Mouse (Mus musculus) forebrain, embryonic 16.5 days (tissue): ENCODE results near the gene Rabl3. TPM values are rescaled to one million over a fixed set of nuclear protein-coding genes. Genes with fewer than 3 reads are reported as not detected.

Experiments used
- ATAC-seq: fragments of 200-750 bp; cut with Nextera tagmentation; 2 replicates; pipeline ENCODE4 v1.8.0; 2017; ENCODE audit warnings: mild to moderate bottlenecking, moderate library complexity
- H3K27ac ChIP-seq: fragments of 300-500 bp; sonication (generic); 2 replicates; pipeline ENCODE4 v1.5.1; 2014; ENCODE audit warnings: low read length, control low read depth
- H3K27me3 ChIP-seq: fragments of 300-500 bp; sonication (generic); replicated peaks from 2 replicates; pipeline ENCODE4 v1.6.1; 2014; ENCODE audit warnings: low read length; ENCODE audit not compliant: control insufficient read depth, insufficient read depth
- H3K36me3 ChIP-seq: fragments of 300-500 bp; sonication (generic); 2 replicates; pipeline ENCODE4 v1.6.1; 2014; ENCODE audit not compliant: control insufficient read depth, insufficient read depth
- H3K4me1 ChIP-seq: fragments of 300-500 bp; sonication (generic); replicated peaks from 2 replicates; pipeline ENCODE4 v1.6.1; 2014; ENCODE audit warnings: low read length; ENCODE audit not compliant: control insufficient read depth, insufficient read depth
- H3K4me2 ChIP-seq: fragments of 300-500 bp; sonication (generic); 2 replicates; pipeline ENCODE4 v1.6.1; 2014; ENCODE audit warnings: mild to moderate bottlenecking, low read length, control low read depth
- H3K4me3 ChIP-seq: fragments of 300-500 bp; sonication (generic); replicated peaks from 2 replicates; pipeline ENCODE4 v1.5.1; 2014; ENCODE audit warnings: mild to moderate bottlenecking, low read length, control low read depth
- H3K9ac ChIP-seq: fragments of 300-500 bp; sonication (generic); replicated peaks from 2 replicates; pipeline ENCODE4 v1.6.1; 2014; ENCODE audit warnings: low read depth, low read length, control low read depth
- H3K9me3 ChIP-seq: fragments of 300-500 bp; sonication (generic); 2 replicates; pipeline ENCODE4 v1.6.1; 2016; ENCODE audit warnings: low read length; ENCODE audit not compliant: control insufficient read depth
- WGBS: fragments of 180-500 bp; shearing (Covaris S2); extraction: QIAGEN DNeasy Blood & Tissue Kit; methylation state at CpG from one replicate; pipeline ENCODE4 v1.1.7; 2014; 5-methylcytosine and 5-hydroxymethylcytosine counted together
- polyA plus RNA-seq: library from polyadenylated mRNA; unstranded; fragments of >200 nt; fragmentation: Nextera tagmentation; extraction: Ambion mirVana; gene quantifications from 2 replicates; pipeline ENCODE4 v1.2.1, GENCODE M21; 2015

Rabl3 gene
- polyA plus RNA-seq, 1 experiment from 2014 or later = 16.6 TPM

DNA sequence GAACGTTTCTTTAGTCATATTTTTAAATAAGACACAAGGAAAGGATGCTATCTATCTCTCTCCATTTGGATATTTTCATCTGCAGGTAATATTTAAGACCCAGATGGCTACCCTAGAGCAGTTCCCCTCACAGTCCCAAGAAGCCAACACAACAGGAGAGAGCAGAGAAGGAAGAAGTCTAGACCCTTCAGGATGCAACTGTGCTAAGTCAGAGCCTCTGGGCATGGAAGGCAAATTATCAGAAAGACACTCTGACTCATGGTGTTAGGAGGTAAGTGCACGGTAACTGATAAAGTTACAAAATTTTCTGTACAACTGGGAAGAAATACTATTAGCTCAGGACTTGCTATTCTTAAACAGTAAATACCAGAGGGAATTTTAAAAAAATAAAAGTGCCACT lies 21.0 kb upstream of the Rabl3 start:
- 93% methylated on average over 2 of the region's 2 CpGs for WGBS
- Histone ChIP-seq H3K36me3 (peaks cover 20% of the 10 kb centered on the region), H3K9ac (no peak overlapping the region), H3K4me1 (no peaks in the 10 kb centered on the region), H3K9me3 (peaks cover 2% of the 10 kb centered on the region; the same call in 1 of the 2 replicates), H3K27me3 (no peaks in the 10 kb centered on the region), H3K4me2 (no peak overlapping the region), H3K4me3 (no peak overlapping the region), H3K27ac (no peak overlapping the region)
- ATAC-seq = no peak

GRCm38 (mm10) chr16:37519721-37520120 lies 20.0 kb upstream of the Rabl3 start:
- 95% methylated on average over 1 of the region's 1 CpGs for WGBS
- Histone ChIP-seq H3K9me3 (peaks cover 5% of the 10 kb centered on the region; the same call in 1 of the 2 replicates), H3K4me3 (no peak overlapping the region), H3K36me3 (peaks cover 23% of the 10 kb centered on the region), H3K27ac (no peak overlapping the region), H3K9ac (no peak overlapping the region), H3K4me2 (no peak overlapping the region), H3K27me3 (no peaks in the 10 kb centered on the region), H3K4me1 (no peaks in the 10 kb centered on the region)
- no peak for ATAC-seq

DNA sequence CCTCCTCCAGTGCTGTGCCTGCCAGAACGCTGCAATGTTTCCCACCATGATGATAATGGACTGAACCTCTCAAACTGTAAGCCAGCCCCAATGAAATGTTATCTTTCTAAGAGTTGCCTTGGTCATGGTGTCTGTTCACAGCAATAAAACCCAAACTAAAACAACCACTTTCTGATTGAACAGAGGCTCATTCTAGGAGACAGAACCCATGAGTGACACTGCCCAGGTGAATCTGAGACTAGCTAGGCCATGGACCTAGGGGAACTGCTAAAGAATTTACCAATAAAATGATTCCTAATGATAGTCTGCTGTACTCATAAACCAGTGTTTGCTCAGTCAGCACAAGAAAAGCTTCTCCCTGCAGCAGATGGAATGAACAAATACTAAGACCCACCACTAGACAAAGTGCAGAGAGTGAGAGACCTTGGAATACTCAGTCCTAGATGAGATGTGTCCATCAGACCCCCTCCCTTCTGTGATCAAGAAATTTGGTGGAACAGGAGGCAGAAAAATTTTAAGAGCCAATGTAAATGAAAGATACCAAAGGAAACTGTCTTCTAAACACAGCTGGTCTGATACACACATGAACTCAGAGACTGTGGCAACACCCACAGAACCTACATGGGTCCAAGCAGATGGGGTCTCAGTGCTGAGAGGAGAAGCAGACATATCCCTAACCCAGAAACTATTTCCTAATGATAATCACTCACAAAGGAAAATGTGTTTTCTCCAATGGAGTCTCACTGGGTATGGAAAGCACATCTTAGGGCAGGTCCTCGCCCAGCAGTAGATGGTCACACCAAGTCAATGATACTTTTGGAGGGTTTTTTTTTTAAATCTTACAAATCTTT lies 19.3 kb upstream of the Rabl3 start:
- no peaks in the 10 kb centered on the region for H3K4me1 ChIP-seq
- ATAC-seq = no peak
- WGBS = 100% methylated on average over 2 of the region's 2 CpGs
- no peak overlapping the region for H3K4me3 ChIP-seq
- H3K9ac ChIP-seq = no peak overlapping the region
- no peak overlapping the region for H3K27ac ChIP-seq
- H3K9me3 ChIP-seq = peaks cover 5% of the 10 kb centered on the region; the same call in 1 of the 2 replicates
- no peak overlapping the region for H3K4me2 ChIP-seq
- H3K27me3 ChIP-seq = no peaks in the 10 kb centered on the region
- peaks cover 22% of the 10 kb centered on the region for H3K36me3 ChIP-seq

DNA sequence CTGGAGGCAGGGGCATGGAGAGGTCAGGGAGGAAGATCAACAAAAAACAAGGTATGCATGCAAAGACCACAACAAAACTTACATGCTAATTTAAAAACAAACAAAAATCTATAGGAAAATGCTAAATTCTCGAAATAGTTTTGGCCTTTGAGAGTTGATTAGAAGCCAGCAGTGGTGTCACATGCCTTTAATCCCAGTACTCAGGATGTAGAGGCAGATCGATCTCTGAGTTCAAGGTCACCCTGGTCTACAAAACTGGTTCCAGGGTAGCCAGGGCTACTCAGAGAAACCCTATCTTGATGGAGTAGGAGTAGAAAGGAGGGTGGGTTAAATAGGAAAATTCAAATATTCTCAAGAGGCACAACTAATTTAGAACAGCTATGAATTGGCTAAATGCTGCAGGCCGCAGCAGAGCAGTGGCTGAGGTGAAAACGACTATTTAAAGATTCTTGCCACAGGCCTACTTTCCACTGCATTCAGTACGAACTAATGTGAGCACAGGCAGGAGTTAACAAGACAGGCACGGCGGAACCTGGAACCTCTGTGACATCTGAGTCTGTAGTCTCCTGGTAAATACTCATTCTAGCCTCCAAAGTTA lies 17.5 kb upstream of the Rabl3 start:
- no peak overlapping the region for H3K4me3 ChIP-seq
- H3K4me1 ChIP-seq = no peaks in the 10 kb centered on the region
- H3K9ac ChIP-seq = no peak overlapping the region
- 94% methylated on average over 7 of the region's 7 CpGs for WGBS
- H3K27ac ChIP-seq = no peak overlapping the region
- peaks cover 5% of the 10 kb centered on the region; the same call in 1 of the 2 replicates for H3K9me3 ChIP-seq
- no peak for ATAC-seq
- peaks cover 21% of the 10 kb centered on the region for H3K36me3 ChIP-seq
- no peak overlapping the region for H3K4me2 ChIP-seq
- no peaks in the 10 kb centered on the region for H3K27me3 ChIP-seq

GRCm38 (mm10) chr16:37525121-37525520 lies 14.6 kb upstream of the Rabl3 start:
- ATAC-seq = no peak
- 99% methylated on average over 2 of the region's 2 CpGs for whole genome bisulfite sequencing
- Histone ChIP-seq H3K4me2 (no peak overlapping the region), H3K9ac (no peak overlapping the region), H3K4me3 (no peak overlapping the region), H3K4me1 (no peaks in the 10 kb centered on the region), H3K27ac (no peak overlapping the region), H3K36me3 (peaks cover 16% of the 10 kb centered on the region), H3K9me3 (peaks cover 5% of the 10 kb centered on the region; the same call in 1 of the 2 replicates), H3K27me3 (no peaks in the 10 kb centered on the region)

- H3K9me3 ChIP-seq = peaks cover 5% of the 10 kb centered on the region; the same call in 1 of the 2 replicates
- no peak overlapping the region for H3K9ac ChIP-seq
- WGBS = 91% methylated on average over 3 of the region's 3 CpGs
- no peak overlapping the region for H3K4me3 ChIP-seq
- no peak for ATAC-seq
- H3K27ac ChIP-seq = no peak overlapping the region
- H3K27me3 ChIP-seq = no peaks in the 10 kb centered on the region
- H3K36me3 ChIP-seq = peaks cover 9% of the 10 kb centered on the region
- H3K4me2 ChIP-seq = no peak overlapping the region
- H3K4me1 ChIP-seq = no peaks in the 10 kb centered on the region
These were observed 12.9 kb upstream of the Rabl3 start for GRCm38 (mm10) chr16:37526688-37527223.

- no peak overlapping the region for H3K4me3 ChIP-seq
- no peaks in the 10 kb centered on the region for H3K27me3 ChIP-seq
- H3K36me3 ChIP-seq = no peaks in the 10 kb centered on the region
- WGBS = 94% methylated on average over 6 of the region's 6 CpGs
- H3K4me1 ChIP-seq = no peaks in the 10 kb centered on the region
- no peak overlapping the region for H3K9ac ChIP-seq
- H3K4me2 ChIP-seq = no peak overlapping the region
- no peak overlapping the region for H3K27ac ChIP-seq
- no peak for ATAC-seq
- no peaks in the 10 kb centered on the region for H3K9me3 ChIP-seq
These were observed 9.5 kb upstream of the Rabl3 start for GRCm38 (mm10) chr16:37530170-37530569.

GRCm38 (mm10) chr16:37532046-37532445 lies 7.6 kb upstream of the Rabl3 start:
- 89% methylated on average over 1 of the region's 1 CpGs for WGBS
- no peaks in the 10 kb centered on the region for H3K4me1 ChIP-seq
- no peaks in the 10 kb centered on the region; the same call in 1 of the 2 replicates for H3K36me3 ChIP-seq
- no peaks in the 10 kb centered on the region for H3K9me3 ChIP-seq
- H3K27me3 ChIP-seq = no peaks in the 10 kb centered on the region
- no peak overlapping the region for H3K4me2 ChIP-seq
- H3K9ac ChIP-seq = no peak overlapping the region
- H3K27ac ChIP-seq = no peak overlapping the region
- no peak for ATAC-seq
- H3K4me3 ChIP-seq = no peak overlapping the region

DNA sequence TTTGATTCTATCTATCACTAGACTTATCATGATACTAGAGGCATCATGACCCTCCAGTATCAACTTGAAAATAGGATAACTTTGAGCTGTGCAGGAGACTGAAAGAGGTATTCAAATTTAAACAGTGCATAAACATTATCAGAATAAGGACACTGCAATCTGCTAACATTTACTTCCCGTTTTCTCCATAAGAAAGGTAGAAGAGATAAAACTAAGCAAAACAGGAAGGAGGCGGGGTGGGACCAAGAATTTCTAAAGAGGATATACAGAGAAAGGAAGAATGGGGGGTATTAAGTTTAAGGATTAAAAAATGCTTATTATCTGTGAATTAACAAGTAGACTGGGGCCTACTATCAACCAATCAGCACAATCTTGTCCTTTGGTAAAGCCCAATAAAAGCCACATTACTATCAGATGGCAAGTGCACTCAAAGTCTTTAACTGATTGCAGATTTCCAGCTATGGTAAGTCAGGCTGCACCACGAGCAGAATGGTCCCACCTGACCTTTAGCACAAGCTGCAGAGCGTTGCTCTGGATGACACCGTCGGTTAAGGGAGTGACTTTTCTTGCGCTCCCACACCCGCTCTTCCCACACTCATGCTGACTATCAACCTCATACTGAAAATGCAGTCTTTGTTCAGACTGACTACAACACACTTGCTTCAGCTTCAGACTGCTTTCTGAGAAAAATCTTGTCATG lies 6.2 kb upstream of the Rabl3 start:
- H3K27me3 ChIP-seq = no peaks in the 10 kb centered on the region
- no peaks in the 10 kb centered on the region; the same call in 1 of the 2 replicates for H3K36me3 ChIP-seq
- no peak for ATAC-seq
- H3K9me3 ChIP-seq = no peaks in the 10 kb centered on the region
- 93% methylated on average over 8 of the region's 8 CpGs for WGBS
- no peak overlapping the region for H3K27ac ChIP-seq
- no peak overlapping the region for H3K9ac ChIP-seq
- peaks cover 9% of the 10 kb centered on the region for H3K4me1 ChIP-seq
- no peak overlapping the region for H3K4me2 ChIP-seq
- no peak overlapping the region for H3K4me3 ChIP-seq
